Mouse (Mus musculus): ENCODE results near the gene Lrrc38. TPM values are rescaled to one million over a fixed set of nuclear protein-coding genes. Genes with fewer than 3 reads are reported as not detected.
"Not testable (repeated sequence)": the region's sequence is repeated elsewhere in the genome, so short reads cannot be mapped to it uniquely, and the experiment has no call there.

Gene Lrrc38
- total RNA-seq (2021), result not detected
- long read RNA-seq, experiment 1, result 0 reads
- long read RNA-seq, experiment 2, result 0 reads

GRCm38 (mm10) chr4:143349484-143349906, at the start of gene Lrrc38:
TSS of gene Lrrc38 (plus strand) at chr4:143349757.
- peak in 1 of 2 experiments; percentile 14 for DNase-seq

- DNase-seq, result no peak
Observed at GRCm38 (mm10) chr4:143300113-143300688, 49.4 kb upstream of the Lrrc38 start.

GRCm38 (mm10) chr4:143301042-143301441, 48.5 kb upstream of the Lrrc38 start:
- DNase-seq, result no peak

- DNase-seq, result no peak
Observed at GRCm38 (mm10) chr4:143301875-143302274, 47.7 kb upstream of the Lrrc38 start.

- DNase-seq, result no peak
Observed at GRCm38 (mm10) chr4:143302279-143302890, 47.2 kb upstream of the Lrrc38 start.

GRCm38 (mm10) chr4:143305031-143305430, 44.5 kb upstream of the Lrrc38 start:
- DNase-seq, result no peak

- no peak for DNase-seq
Observed at GRCm38 (mm10) chr4:143305987-143306772, 43.4 kb upstream of the Lrrc38 start.

- peak; percentile 8 to 35 for DNase-seq
Observed at GRCm38 (mm10) chr4:143311341-143311740, 38.2 kb upstream of the Lrrc38 start.

GRCm38 (mm10) chr4:143313299-143313698, 36.3 kb upstream of the Lrrc38 start:
- no peak for DNase-seq

- DNase-seq, result no peak
Observed at GRCm38 (mm10) chr4:143324176-143324924, 25.2 kb upstream of the Lrrc38 start.

GRCm38 (mm10) chr4:143324925-143325624, 24.5 kb upstream of the Lrrc38 start:
- peak in 1 of 2 experiments; percentile 10 for DNase-seq

- DNase-seq, result peak; percentile 56 to 91
Observed at GRCm38 (mm10) chr4:143325625-143325941, 24.0 kb upstream of the Lrrc38 start.

- peak in 1 of 2 experiments; percentile 14 for DNase-seq
Observed at GRCm38 (mm10) chr4:143330566-143330965, 19.0 kb upstream of the Lrrc38 start.

- DNase-seq, result no peak
Observed at GRCm38 (mm10) chr4:143331787-143332186, 17.8 kb upstream of the Lrrc38 start.

- DNase-seq, result no peak
Observed at GRCm38 (mm10) chr4:143334145-143334544, 15.4 kb upstream of the Lrrc38 start.

- peak; percentile 37 to 46 for DNase-seq
Observed at GRCm38 (mm10) chr4:143334995-143335394, 14.6 kb upstream of the Lrrc38 start.

GRCm38 (mm10) chr4:143336096-143336495, 13.5 kb upstream of the Lrrc38 start:
- no peak for DNase-seq

- DNase-seq, result no peak
Observed at GRCm38 (mm10) chr4:143339808-143340207, 9.7 kb upstream of the Lrrc38 start.

- DNase-seq, result no peak
Observed at GRCm38 (mm10) chr4:143341470-143341869, 8.1 kb upstream of the Lrrc38 start.

- not testable (repeated sequence) for DNase-seq
Observed at GRCm38 (mm10) chr4:143345491-143345890, 4.1 kb upstream of the Lrrc38 start.

GRCm38 (mm10) chr4:143348678-143349077, 879 bp upstream of the Lrrc38 start:
- no peak for DNase-seq

Data from heart, adult 18-20 months (tissue).